Mouse (Mus musculus): ENCODE measurements around the gene Trpm4.

The Trpm4 gene

DNA sequence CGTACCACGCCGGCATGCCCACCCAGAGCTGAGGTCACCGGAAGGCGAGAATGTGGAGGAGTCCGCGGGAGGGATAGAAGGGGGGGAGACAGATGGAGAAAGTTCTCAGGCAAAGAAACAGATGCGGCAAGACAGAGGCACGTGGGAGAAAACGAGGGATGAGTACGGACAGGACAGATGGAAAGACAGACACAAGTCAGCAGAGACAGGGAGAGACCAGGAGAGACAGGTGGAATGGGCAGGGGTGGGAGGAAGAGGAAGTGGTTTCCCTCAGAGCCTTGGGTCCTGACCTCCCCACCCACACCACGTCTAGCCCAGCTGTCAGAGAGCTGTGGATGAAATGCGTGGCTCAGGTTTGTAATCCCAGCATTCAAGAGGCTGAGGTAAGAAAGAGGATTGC, 13.3 kb upstream of the Trpm4 start:
- no peak for DNase-seq (ENCODE audit: low spot score)

DNA sequence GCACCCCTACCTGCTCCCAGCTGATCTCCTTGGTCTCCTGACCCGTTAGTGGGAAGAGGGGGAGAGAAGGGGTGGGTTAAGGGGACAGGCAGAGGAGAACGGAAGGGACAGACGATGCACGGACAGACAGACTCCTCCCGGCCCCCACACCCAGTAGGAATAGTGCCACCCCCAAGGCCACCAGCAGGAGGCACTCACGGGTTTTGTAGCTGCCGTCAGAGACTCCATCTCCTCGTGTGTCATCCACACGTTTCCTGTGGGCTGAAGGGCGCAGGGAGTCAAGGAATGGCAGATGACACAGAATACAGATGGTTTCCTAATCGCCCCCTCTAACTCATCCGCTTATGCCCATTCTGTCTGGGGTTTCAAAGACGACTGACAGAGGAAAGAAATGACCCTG, 10.0 kb upstream of the Trpm4 start:
- DNase-seq (ENCODE audit: low spot score) = no peak

DNA sequence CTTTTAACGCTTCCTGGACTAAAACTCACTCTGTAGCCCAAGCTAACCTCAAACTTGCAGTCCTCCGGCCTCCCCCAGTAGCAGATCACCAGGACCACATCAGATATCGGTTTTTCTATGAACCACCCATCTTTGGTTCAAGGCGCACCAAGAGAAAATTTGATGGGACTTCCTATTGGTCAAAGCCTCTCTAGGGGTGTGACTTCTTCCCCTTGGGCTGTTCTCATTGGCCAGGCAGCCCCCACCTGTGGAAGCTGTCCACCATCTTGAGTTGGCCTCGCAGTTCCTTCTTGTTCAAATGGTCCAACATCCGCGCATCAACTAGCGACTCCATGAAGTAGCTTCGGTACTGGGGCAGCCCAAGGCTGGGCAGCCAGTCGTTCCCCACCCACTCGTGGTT, 8.5 kb upstream of the Trpm4 start:
- no peak for DNase-seq (ENCODE audit: low spot score)

GRCm38 (mm10) chr7:45341303-45341702, 7.7 kb upstream of the Trpm4 start:
- no peak for DNase-seq (ENCODE audit: low spot score)

GRCm38 (mm10) chr7:45340669-45341068, 7.1 kb upstream of the Trpm4 start:
- DNase-seq (ENCODE audit: low spot score) = no peak

- no peak for DNase-seq (ENCODE audit: low spot score)
These were observed 6.5 kb upstream of the Trpm4 start for GRCm38 (mm10) chr7:45340066-45340442.

DNA sequence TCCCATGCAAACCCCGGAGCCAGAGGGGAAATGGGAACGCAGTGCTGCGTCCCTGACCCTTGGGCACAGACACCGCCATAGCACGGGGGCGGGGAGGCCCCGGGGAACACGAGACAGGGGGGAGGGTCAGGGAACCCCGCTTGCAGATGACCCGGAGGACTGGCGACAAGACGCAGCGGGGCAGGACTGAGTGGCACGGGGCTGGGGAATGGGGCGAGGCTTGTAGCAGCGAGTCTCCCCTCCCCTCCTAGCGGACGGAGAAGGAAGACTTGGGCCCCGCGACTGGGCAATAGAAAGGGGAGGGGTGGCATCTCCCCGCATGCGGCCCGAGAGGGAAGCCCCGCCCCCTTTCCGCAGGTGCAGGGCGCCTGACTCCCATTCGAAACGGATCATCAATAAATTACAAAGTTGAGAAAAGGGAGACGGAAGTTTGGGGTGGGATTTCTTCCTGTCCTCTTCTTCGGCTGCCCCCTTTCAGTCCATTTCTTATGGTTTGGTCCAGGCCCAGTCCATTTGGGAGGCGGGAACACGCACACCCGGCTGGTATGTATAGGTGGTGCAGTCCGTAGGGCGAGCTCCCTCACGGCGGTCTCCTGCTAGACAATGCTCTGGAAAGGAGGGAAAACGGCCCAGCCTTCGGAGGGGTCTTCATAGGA, 6.0 kb upstream of the Trpm4 start:
- no peak for DNase-seq (ENCODE audit: low spot score)

DNA sequence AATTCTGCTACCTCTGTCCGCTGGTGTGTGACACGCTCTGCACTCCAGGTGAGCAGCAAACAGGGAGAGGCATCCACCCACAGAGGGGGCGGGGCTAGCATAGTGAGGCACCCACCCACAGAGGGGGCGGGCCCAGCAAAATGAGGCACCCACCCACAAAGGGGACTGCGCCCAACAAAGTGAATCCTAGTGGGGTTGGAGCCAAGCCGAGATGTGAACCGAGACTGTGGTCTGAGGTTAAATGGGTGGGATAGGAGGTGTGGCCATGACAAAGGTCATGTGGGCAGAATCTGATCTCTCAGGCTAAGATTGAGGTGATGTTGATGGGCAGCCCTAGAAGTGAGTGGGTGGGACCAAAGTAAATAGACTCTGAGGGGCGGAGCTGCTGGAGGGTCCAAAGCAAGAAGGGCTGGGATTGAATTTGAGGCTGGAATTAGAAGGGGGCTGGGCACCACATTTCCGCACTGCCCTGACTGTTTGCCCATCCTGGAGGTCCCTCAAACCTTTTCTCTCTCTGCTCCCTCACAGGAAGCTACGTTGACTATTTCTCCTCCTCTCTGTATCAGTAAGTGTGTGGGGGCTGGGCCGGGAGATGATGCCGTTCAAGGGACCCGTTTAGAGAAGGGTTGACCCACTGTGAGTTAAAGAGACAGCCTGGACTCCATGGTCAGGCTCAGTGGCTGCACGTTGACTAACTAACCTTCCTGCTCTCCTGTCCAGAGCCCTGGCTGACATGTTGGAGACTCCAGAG, 4.8 kb upstream of the Trpm4 start:
- DNase-seq (ENCODE audit: low spot score) = no peak

DNA sequence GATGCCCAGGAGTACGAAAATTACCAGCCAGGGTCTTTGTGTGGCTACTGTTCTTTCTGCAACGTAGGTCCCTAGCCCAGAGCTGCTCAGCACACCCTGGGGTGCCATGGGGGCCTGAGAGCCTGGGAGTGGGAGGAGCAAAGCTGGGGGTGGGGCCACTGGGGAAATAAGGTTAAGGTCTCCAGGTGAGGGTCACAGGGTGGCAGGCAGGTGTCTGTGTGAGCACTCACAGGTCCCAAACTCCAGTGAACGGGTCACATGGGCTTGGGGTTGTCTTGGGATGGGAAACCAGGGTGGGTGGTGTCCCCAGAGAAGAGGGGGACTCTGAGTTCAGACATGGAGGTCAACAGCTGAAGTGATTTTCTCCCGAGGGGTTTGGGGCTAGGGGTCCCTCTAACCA, 3.9 kb upstream of the Trpm4 start:
- no peak for DNase-seq (ENCODE audit: low spot score)

DNA sequence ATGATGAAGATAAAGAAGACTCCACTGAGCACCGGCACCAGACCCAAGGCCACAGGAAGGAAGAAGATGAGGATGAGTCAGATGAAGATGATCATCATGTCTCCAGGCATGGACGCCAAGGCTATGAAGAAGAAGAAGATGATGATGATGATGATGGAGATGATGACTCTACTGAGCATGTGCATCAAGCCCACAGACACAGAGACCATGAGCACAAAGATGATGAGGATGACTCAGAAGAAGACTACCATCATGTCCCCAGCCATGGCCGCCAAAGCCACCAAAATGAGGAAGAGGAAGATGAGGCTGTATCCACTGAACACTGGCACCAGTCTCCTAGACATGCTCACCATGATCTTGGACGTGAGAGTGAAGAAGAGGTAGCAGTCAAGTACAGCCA, 2.7 kb upstream of the Trpm4 start:
- no peak for DNase-seq (ENCODE audit: low spot score)

DNA sequence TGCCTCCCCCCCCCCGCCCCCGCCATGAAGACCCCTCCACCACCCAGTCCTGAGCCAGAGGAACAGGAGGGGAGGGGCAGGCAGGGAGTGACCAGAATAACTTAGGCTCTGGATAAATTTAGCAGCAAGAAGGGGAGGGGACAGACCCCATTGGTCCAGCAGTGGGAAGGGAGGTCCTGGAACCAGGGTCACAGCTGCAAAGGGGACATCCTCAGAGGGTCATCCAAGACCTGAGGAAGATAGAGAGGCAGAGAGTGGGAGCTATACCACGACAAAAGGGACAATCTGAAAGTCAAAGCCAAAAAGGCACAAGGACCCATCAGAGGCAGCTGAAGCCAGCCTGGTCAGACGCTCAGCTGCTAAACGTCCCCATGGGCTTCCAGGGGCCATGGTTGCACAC, 1.5 kb upstream of the Trpm4 start, which contains the start of gene Hrc:
Gene Hrc (plus strand): TSS at position 235 of the 400 bp plus-strand sequence.
- no peak for DNase-seq (ENCODE audit: low spot score)

- no peak for DNase-seq (ENCODE audit: low spot score)
These were observed 1.0 kb upstream of the Trpm4 start for GRCm38 (mm10) chr7:45334605-45335004.

DNA sequence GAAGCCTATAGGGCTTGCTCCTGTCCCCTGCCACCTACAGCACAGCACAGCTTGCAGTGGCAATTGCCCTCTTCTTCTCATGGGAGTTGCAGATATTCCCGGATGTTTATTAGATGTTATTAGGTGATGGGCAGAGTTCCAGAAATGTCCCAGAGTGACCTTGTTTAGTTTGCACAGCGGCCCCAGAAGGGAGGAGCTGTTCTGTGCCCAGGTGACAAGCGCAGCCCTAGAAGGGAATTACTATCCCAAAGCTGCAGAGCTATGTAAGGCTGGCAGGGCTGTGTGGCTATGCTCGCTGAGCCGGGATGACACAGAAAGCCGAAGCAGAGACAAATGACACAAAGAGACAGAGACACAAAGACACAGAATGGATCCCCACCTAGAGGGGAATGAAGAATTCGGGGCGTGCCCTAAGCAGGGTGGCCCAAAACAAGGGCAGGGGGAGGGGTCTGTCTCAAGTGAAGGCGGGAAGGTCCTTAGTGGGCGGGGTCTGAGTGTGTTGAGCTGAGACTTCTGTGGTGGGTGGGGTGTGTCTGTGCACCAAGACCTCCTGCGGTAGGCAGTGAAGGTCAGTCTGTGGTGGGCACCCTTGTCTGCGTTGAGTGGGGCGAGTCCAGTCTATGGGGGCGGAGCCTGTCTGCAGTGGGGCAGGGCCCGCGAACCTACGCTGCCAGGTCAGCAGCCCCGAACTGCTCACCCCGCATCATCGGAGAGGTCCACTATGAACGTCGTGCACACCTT, 725 bp downstream of the Trpm4 start:
- DNase-seq (ENCODE audit: low spot score) = no peak

GRCm38 (mm10) chr7:45331502-45331901, 2.1 kb downstream of the Trpm4 start:
- DNase-seq (ENCODE audit: low spot score) = no peak

DNA sequence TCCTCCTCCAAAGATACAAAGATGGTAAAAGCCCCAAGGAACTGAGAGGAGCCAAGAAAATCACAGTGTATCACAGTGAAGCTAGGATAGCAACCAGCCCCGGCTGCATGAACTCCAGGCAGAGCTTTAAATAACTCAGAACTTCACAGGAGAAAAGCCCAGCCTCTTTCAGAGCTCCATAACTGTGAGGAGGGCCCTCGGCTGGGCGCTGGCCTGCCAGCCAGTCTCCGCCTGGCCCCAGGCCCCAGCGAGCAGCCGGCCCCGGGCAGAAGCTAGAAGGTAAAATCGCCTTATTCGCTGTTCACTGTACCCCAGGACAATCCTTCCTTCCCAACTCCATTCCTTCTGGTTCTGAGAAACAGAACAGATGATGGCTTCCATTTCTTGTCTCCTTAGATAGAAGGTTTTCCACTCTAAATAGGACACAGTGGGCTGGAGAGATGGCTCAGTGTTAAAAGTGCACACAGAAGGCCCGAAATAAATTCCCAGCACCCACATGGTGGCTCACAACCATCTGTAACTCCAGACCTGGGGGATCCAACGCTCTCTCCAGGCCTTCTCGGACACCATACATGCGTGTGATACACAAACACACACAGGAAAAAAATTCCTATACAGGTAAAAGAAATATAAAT, 4.6 kb downstream of the Trpm4 start:
- DNase-seq (ENCODE audit: low spot score) = no peak

DNA sequence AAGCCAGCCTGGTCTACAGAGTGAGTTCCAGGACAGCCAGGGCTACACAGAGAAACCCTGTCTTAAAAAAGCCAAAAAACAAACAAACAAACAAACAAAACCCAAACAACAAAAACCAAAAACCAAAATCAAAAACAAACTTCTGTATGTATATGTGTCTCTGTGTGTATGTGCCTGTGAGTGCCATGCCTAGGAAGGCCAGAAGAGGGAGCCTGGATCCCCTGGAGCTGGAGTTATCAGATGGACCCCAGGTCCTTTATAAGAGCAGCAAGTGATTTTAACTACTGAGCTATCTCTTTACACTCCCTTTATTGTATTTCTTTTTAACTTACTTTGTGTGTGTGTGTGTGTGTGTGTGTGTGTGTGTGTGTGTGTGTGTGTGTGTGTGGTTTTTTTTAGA, 7.8 kb downstream of the Trpm4 start:
- no peak for DNase-seq (ENCODE audit: low spot score)

- no peak for DNase-seq (ENCODE audit: low spot score)
These were observed 10.5 kb downstream of the Trpm4 start for GRCm38 (mm10) chr7:45323069-45323468.

GRCm38 (mm10) chr7:45322245-45322644, 11.3 kb downstream of the Trpm4 start:
- no peak for DNase-seq (ENCODE audit: low spot score)

GRCm38 (mm10) chr7:45316536-45316935, 17.0 kb downstream of the Trpm4 start:
- DNase-seq (ENCODE audit: low spot score) = no peak

GRCm38 (mm10) chr7:45315182-45315701, 18.3 kb downstream of the Trpm4 start:
- no peak for DNase-seq (ENCODE audit: low spot score)

- no peak for DNase-seq (ENCODE audit: low spot score)
These were observed 20.1 kb downstream of the Trpm4 start for GRCm38 (mm10) chr7:45313495-45313894.

DNA sequence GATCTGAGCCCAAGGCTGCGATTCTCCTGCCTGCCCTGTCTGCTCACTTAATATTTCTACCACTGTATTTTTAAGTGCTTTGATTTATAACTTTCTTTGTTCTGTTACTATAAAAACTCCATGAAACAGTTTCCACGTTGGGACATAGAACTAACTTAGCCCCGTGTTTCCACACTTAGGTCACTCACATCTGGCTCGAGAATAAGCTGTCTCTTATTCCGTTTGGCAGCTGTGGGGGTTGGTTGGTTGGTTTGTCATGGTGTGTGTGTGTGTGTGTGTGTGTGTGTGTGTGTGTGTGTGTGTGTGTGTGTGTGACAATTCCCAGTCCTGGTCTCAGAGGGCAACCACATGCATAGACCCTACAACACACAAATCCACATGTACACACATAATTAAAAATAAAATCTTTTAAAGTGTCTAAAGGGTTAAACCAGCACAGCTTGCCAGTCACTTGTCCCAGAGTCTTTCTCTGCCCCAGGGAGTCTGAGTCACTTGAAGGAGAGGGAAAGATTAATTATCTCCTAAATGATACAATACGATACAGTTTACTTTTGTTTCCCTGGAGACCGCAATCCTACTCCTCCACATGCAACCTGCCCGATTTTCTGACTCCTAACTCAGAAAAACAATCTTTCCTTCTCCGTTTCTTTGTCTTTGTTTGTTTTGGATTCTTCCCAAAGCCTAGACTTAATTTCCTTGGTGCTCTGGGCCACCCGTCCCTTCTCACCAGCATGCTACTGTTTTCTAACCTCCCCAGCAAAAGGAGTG, 20.7 kb downstream of the Trpm4 start:
- DNase-seq (ENCODE audit: low spot score) = no peak

All from urinary bladder, postnatal 10 days (tissue).